Mouse (Mus musculus) megakaryocyte-erythroid progenitor cell, adult 5-6 weeks (primary cell): ENCODE data around the gene Sult1a1. TPM values are rescaled to one million over a fixed set of nuclear protein-coding genes. Genes with fewer than 3 reads are reported as not detected.

ENCODE experiments used
- ATAC-seq: replicated peaks from 2 replicates; pipeline ENCODE4 v1.8.0; 2016; ENCODE audit warnings: mild to moderate bottlenecking, inconsistent platforms; ENCODE audit not compliant: severe bottlenecking, poor library complexity, low FRiP score, low TSS enrichment
- total RNA-seq, 2 experiments: library from RNA; stranded (forward) in 1 of 2; stranded (reverse) in 1 of 2; fragments of 200-1000, 215-1000 nt in 1 of 2; fragments of >200 nt in 1 of 2; fragmentation: Nextera tagmentation in 1 of 2; gene quantifications; 2 replicates each; pipeline ENCODE4 v1.2.3; 2014 to 2017

Gene Sult1a1
- total RNA-seq (2014; fragmentation: Nextera tagmentation) (not detected in 2 replicates), total RNA-seq (2017) (not detected in 2 replicates)

GRCm38 (mm10) chr7:126676207-126676606 is at the start of gene Sult1a1:
Gene Sult1a1, minus strand, starts transcription at chr7:126676432.
- ATAC-seq: no peak

GRCm38 (mm10) chr7:126725667-126726066 is 49.4 kb upstream of the Sult1a1 start:
- no peak for ATAC-seq

- ATAC-seq: no peak
Observed at GRCm38 (mm10) chr7:126725077-126725476, 48.8 kb upstream of the Sult1a1 start.

- ATAC-seq: no peak
Observed at GRCm38 (mm10) chr7:126721635-126722034, 45.4 kb upstream of the Sult1a1 start.

GRCm38 (mm10) chr7:126718787-126719337 is 42.6 kb upstream of the Sult1a1 start:
- no peak for ATAC-seq

- no peak for ATAC-seq
Observed at GRCm38 (mm10) chr7:126717566-126717965, 41.3 kb upstream of the Sult1a1 start.

GRCm38 (mm10) chr7:126715679-126716078 is 39.4 kb upstream of the Sult1a1 start:
- ATAC-seq: no peak

GRCm38 (mm10) chr7:126711910-126712309 is 35.7 kb upstream of the Sult1a1 start:
- no peak for ATAC-seq

- no peak for ATAC-seq
Observed at GRCm38 (mm10) chr7:126710266-126710665, 34.0 kb upstream of the Sult1a1 start.

GRCm38 (mm10) chr7:126708175-126708952 is 32.1 kb upstream of the Sult1a1 start:
- no peak for ATAC-seq

GRCm38 (mm10) chr7:126707442-126708174 is 31.4 kb upstream of the Sult1a1 start, which contains the start of gene Coro1a:
Gene Coro1a, minus strand, starts transcription at chr7:126707787.
- ATAC-seq: 0 out of 2 replicates have a peak, but pooled peaks have one; percentile 15

- ATAC-seq: peak; percentile 61
Observed at GRCm38 (mm10) chr7:126704121-126704980, 28.1 kb upstream of the Sult1a1 start.

- ATAC-seq: no peak
Observed at GRCm38 (mm10) chr7:126703757-126704077, 27.5 kb upstream of the Sult1a1 start.

- ATAC-seq: no peak
Observed at GRCm38 (mm10) chr7:126702861-126703756, 26.9 kb upstream of the Sult1a1 start.

- ATAC-seq: no peak
Observed at GRCm38 (mm10) chr7:126702358-126702757, 26.1 kb upstream of the Sult1a1 start.

- ATAC-seq: 0 out of 2 replicates have a peak, but pooled peaks have one; percentile 5
Observed at GRCm38 (mm10) chr7:126701559-126702357, 25.5 kb upstream of the Sult1a1 start.

- peak; percentile 73 for ATAC-seq
Observed at GRCm38 (mm10) chr7:126701070-126701469, 24.8 kb upstream of the Sult1a1 start.
